Mouse (Mus musculus) left cerebral cortex, adult 9 months (tissue): Measurements from ENCODE around the gene Tysnd1.
A peak's percentile ranks its signal among the peaks of the same experiment; 100 is the strongest.

ENCODE experiments used
- DNase-seq, 2 experiments: peaks; one replicate each; pipeline ENCODE4 v3.0.0; 2022; ENCODE audit warnings: low spot score in 2 of 2

Tysnd1 gene

DNA sequence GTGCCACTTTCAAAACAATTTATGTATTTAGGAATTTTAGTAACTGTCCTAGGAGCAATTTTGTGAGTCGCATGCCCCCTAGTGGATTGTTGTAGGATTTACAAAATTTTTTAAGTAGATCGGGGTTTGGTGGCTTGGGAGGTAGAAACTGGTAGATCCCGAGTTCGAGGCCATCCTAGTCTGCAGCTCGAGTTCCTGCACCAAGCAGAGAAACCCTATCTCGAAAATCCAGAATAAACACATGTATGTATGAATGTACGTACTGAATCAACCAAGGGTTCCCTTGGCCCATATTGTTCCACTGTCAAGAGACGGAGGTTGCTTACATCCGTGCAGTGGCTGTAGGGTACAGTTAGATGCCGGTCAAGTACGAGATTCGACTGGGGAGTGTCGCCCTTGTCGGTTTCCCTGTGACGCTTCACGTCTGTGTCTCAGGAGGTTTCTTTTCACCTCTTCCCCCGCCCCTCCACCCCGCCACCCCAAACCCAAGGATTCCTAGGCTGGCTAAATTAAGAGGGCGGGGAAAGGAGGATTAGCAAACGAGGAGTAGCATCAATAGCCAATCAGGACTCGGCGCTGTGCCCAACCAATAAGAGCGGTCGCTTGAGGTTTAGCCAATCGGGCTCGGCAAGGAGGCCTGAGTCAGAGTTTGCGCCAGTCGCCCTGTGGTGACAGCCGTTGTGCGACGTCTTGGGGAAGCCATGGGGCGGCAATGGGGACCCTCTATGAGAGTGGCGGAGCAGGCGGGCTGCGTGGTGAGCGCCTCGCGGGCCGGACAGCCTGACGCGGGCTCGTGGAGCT is at the start of gene Tysnd1:
Gene Tysnd1, plus strand, starts transcription at position 645 of the 801 bp plus-strand sequence.
- DNase-seq = peak; percentile 90 to 97

DNA sequence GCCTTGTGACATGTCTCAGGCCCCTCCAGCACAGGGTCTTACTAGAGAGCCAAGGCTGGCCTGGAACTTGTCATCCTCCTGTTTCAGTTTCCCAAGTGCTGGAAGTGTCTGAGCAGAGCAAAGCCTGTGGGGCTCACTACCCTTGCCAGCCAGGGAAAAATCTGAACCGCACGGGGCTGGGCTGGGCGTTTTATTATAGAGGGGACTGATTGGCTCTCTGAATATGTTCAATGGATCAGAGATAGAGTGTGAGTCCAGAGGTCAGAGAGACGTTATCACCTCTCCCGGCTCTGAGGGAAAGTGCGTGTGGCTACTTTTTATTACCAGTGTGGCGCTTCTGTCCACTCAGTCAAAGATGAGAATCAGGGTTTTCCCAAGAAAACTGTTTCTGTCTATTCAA is 48.8 kb upstream of the Tysnd1 start:
- no peak for DNase-seq

DNA sequence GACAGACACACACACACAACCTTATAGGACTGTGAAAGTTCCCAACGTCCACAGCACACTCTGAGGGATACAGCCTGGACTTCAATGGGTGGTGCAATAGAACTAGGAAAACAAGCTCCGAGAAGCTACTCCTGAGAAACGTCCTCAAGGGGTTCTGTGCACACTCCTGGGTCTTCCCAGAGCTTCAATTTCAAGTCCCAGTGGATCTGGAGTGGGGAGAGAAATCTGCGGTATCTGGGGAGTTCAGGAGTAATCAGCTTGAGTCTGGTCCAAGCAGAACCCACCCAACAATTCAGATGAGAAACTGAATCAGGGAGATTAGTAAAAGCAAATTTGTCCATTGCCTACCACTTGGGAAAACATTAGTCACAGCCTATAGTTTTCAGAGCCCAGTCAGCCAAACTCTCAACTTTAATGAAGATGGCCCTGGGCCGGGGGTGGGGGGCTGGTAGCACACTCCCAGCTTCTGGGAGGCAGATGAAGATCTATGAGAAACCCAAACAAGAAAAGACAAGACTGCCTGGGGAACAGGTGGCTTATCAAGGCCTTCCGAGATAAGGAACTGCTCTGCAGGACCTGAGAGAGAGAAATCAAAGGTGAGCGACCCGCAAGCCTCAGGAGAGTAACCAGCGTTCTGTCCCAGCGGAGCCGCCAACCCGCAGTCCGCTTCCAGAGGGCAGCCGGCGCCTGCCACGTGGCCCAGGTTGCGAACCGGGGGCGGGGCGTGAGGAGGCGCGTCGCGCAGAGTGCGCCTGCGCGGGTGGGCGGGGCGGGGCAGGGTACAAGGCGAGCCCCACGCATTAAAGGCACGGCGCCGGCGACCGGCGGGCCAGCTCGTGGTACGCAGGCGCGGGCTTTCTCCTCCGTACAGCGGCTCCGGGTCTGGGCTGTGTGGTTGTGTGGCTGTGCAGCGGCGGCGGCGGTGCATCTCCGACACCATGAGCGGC is 47.3 kb upstream of the Tysnd1 start, which contains the start of gene Ppa1:
Gene Ppa1, plus strand, starts transcription at position 763 of the 947 bp plus-strand sequence.
- peak; percentile 45 to 80 for DNase-seq

GRCm38 (mm10) chr10:61648737-61649645 is 46.3 kb upstream of the Tysnd1 start:
- no peak for DNase-seq

DNA sequence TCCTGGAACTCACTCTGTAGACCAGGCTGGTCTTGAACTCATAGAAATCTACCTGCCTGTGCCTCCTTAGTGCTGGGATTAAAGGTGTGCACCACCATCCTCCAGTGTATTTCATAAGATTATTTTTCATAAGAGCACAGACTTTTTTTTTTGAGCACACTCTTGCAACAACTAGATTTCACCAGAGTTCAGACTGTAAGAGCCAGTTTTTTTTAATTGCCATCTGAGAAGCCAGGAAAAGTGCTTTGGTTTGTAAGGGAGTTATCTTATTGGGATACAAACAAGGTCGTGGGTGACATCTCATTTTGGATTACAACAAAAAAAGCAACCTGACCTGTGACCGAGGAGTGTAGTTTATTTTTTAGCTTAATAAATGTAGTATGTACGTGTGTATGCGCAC is 41.2 kb upstream of the Tysnd1 start:
- DNase-seq = no peak

DNA sequence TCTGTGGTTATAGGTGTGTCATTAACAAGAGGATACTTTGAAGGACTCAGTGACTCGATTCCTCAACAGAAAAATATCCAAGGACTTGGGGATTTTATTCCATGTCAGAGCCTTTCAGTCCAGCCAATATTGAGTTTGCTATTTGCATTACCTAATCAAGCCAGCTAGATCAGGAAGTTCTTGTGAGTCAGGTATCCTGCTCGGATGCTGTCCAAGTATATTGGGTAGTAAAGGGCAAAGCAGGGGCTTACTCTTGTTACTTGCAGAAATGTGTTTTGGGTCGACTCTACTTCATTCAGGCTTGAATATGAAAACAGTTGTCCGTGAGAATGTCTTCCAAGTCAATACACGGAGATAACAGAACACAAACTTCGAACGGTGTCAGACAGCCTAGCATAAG is 40.6 kb upstream of the Tysnd1 start:
- no peak for DNase-seq

- DNase-seq = no peak
Observed at GRCm38 (mm10) chr10:61655188-61655587, 40.1 kb upstream of the Tysnd1 start.

- DNase-seq = no peak
Observed at GRCm38 (mm10) chr10:61656928-61657882, 38.1 kb upstream of the Tysnd1 start.

DNA sequence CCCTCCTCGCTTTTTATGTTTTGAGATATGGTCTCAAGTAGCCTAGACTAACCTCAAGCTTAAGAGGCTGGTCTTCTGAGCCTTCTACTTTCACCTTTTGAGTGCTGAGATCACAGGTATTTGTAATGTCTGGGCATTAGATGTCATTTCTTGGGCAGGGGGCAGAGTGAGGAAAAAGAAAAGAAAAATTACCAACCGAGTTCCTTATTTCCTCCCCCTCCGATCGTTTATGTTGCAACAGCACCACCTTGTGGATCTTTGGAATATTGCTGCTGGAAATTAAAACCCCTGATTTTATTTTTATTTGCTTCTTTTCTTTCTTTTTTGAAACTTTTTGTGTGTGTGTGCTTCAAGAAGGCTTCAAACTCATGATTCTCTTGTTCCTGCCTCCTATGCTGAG is 37.3 kb upstream of the Tysnd1 start:
- DNase-seq = no peak

DNA sequence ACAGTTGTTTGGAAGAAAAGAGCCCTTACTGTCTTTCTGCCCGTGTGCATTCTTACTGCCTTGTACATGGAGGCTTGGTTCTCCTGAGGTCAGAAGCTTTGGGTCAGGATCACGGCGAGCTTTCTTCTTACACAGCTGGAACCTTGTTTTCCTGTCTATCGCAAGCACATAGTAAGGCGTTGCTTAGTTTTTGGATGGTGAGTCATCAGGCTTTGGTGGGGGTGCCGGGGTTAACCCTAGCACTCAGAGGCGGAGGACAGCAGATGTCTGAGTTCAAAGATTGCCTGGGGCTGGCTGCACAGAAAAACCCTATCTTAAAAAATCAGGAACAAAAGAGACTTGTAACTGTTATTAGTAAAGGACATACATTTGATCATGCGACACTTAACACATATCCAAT is 33.4 kb upstream of the Tysnd1 start:
- DNase-seq = no peak

GRCm38 (mm10) chr10:61662391-61662988 is 32.8 kb upstream of the Tysnd1 start:
- peak; percentile 21 to 39 for DNase-seq

GRCm38 (mm10) chr10:61665111-61665510 is 30.2 kb upstream of the Tysnd1 start:
- DNase-seq = no peak

- DNase-seq = no peak
Observed at GRCm38 (mm10) chr10:61665651-61666050, 29.7 kb upstream of the Tysnd1 start.

GRCm38 (mm10) chr10:61669289-61669688 is 26.0 kb upstream of the Tysnd1 start:
- no peak for DNase-seq

GRCm38 (mm10) chr10:61669896-61670295 is 25.4 kb upstream of the Tysnd1 start:
- DNase-seq = no peak

DNA sequence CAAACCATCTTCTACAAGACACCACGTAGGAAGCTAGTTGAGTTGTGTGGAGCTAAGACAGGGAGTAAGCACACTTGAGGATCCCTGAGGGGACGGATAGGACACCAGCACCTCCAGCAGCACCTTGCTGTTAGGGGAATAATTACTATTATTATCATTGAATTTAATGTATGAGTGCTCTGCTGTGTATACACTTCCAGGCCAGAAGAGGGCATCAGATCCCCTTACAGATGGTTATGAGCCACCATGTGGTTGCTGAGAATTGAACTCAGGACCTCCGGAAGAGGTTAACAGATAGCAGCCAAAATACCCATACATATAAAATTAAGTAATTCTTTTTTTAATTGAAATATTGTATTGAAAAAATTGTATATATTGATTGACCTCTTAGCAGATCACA is 24.6 kb upstream of the Tysnd1 start:
- DNase-seq = no peak

DNA sequence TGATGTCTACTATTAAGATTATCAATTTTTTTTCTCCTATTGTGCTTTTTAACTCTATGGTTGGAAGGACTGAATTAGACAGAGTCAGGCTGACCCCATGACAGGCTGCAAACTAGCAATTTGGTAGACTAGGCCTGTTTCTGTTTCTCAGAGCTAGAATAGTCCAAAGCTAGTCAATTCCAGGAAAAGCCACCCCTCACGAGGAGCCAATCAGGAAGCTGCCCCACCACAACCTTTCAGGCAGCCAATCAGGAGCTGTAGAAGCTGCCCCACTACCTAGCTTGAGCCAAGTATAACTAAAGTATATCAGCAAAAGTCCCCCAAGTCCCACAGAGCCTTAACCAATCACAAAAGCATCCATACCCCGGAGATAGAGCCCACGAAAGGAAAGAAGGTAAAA is 19.4 kb upstream of the Tysnd1 start:
- DNase-seq = no peak

- DNase-seq = no peak
Observed at GRCm38 (mm10) chr10:61679545-61679944, 15.8 kb upstream of the Tysnd1 start.

GRCm38 (mm10) chr10:61680015-61680913 is 15.1 kb upstream of the Tysnd1 start, which contains the start of gene Sar1a:
Sar1a (plus strand) TSS chr10:61680299.
- peak; percentile 93 to 98 for DNase-seq
